Mouse (Mus musculus) cerebellum, postnatal 25 days (tissue): ENCODE results near the gene Gm10057.
"Not testable (repeated sequence)": the region's sequence is repeated elsewhere in the genome, so short reads cannot be mapped to it uniquely, and the experiment has no call there.

Experiments used
- DNase-seq, 2 experiments: peaks; one replicate each; pipeline ENCODE4 v3.0.0; 2021; ENCODE audit warnings: mixed read lengths in 2 of 2

Gene Gm10057

DNA sequence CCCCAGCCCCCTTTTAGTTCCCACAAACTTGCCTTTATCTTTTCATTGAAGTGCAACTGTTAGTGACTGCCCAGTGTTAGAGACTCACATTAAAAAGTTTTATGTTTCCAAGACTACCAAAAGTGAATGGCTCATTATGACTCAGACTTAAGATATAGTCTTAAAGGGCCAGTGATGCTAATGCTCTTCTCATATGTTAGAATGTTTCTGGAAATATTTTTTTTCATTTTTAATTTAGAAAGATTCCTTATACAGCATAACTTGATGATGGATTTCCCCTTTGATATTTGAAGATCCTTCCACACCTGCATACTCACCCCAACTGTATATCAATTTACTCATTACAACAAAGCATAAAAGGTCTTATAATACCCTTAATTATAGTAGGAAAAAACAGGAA, at the start of gene Gm10057:
Gm10057 (minus strand) TSS at position 101 of the 400 bp plus-strand sequence.
- not testable (repeated sequence) for DNase-seq

DNA sequence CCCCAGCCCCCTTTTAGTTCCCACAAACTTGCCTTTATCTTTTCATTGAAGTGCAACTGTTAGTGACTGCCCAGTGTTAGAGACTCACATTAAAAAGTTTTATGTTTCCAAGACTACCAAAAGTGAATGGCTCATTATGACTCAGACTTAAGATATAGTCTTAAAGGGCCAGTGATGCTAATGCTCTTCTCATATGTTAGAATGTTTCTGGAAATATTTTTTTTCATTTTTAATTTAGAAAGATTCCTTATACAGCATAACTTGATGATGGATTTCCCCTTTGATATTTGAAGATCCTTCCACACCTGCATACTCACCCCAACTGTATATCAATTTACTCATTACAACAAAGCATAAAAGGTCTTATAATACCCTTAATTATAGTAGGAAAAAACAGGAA, 21.1 kb downstream of the Gm10057 start, which contains the start of gene 4921511M17Rik:
4921511M17Rik (minus strand) TSS at position 101 of the 400 bp plus-strand sequence.
- DNase-seq: not testable (repeated sequence)

DNA sequence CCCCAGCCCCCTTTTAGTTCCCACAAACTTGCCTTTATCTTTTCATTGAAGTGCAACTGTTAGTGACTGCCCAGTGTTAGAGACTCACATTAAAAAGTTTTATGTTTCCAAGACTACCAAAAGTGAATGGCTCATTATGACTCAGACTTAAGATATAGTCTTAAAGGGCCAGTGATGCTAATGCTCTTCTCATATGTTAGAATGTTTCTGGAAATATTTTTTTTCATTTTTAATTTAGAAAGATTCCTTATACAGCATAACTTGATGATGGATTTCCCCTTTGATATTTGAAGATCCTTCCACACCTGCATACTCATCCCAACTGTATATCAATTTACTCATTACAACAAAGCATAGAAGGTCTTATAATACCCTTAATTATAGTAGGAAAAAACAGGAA, 42.3 kb downstream of the Gm10057 start, which contains the start of gene Samt1:
Samt1 (minus strand) TSS at position 101 of the 400 bp plus-strand sequence.
- DNase-seq: not testable (repeated sequence)
